Mouse (Mus musculus): Measurements from ENCODE around the gene Zc3h7b. TPM values are rescaled to one million over a fixed set of nuclear protein-coding genes. Genes with fewer than 3 reads are reported as not detected.

Gene Zc3h7b
- polyA plus RNA-seq (2017; shearing (Covaris generic)) = 4.2 TPM

DNA sequence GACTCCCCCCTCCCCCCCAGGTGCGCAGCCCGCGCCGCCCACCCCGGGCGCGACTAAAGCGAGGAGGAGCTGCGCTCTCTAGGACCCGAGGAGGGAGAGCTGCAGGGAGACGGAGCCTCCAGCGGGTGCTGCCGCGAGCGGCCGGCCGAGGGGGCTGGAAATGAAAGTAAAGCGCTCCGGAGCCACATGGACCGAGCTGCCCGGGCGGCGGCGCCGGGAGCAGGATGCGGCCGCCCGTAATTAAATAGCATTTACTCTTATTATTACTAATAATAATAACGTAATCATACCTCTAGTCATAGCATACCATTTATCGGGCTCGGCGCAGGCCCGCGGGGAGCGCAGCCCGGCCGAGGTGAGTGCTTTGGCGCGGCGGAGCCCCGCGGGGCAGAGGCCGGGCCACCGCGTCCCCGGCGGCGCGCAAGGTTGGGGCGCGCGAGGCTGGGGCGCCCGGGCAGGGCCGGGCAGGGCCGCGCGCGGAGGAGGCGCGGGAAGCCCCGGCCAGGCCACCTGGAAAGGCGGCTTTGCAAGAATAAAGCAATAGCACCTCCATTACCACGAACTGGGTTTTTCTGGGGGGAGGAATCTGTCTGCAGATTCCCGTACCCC, at the start of gene Zc3h7b, which contains the start of gene Rangap1:
Gene Zc3h7b, plus strand, starts transcription at position 66 of the 609 bp plus-strand sequence.
Gene Rangap1, minus strand, starts transcription at position 539 of the 609 bp plus-strand sequence.

DNA sequence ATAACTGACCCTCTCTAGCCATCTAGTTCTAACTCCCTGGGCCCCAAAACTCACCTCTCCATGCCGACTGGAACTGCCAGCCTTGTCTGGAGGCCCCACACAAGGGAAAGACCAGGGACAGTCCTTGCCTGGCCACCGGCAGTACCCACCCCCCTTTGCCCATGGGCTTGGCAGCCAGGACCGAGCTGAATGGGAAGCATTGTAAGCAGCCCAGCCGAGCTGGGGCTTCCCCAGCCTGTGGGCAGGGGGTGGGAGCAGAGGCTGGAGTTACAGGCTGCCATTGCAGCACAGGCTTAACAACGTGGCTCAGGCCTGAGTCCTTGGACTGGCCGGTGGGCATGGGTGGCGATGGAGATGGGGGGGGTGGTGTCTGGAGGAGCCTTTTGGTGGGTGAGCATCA, 47.7 kb upstream of the Zc3h7b start, which contains the start of gene Chadl:
Gene Chadl, minus strand, starts transcription at position 113 of the 400 bp plus-strand sequence.

DNA sequence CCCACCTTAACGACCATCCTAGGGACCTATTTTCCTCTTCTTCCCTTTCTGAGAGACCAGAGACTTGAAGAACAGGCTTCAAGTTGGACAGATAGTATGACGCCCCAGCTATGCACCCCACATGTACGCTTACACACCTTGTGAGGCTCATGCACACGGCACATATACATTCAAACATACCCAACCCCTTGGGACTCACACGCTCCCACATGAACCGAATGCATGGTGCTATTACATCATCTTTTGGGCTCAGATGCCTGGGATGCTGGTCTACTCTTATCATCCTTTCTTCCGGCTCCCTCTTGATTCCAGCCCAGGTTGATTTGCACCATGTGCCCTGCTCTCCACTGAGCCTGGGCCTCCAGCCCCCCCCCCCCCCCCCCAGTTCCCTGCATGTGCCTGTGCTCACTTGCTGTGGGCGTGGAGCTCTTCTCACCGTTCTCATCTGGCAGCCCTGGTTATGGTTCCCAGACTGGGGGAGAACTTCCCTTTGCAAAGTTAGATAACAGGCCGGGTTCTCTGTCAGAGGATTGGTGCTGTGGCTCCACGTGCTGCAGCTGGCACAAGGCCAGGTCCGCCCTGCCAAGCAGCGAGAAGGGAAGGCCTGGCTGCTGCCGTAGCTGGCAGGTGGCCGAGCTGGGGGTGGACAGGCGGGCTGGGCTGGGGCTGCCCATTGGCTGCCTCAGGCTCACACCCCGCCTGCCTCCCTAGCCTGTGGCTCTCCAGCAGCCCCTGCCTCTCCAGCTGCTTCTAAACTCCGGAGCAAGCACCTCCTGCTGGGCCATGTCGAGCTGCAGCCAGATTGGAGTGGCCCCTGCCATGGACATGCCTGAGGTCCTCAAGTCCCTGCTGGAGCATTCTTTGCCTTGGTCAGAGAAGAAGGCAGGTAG, 57.4 kb downstream of the Zc3h7b start, which contains the start of gene Tef:
Gene Tef, plus strand, starts transcription at position 421 of the 890 bp plus-strand sequence.

Other genes with a start within 250 kb of the Zc3h7b start
- gene Ep300, start 159.7 kb upstream of the Zc3h7b start, polyA plus RNA-seq (2017; shearing (Covaris generic)) = 54.2 TPM
- 28.1 TPM for gene L3mbtl2, start 81.2 kb upstream of the Zc3h7b start, polyA plus RNA-seq (2017; shearing (Covaris generic))
- 0.41 TPM for gene Chadl, start 47.8 kb upstream of the Zc3h7b start, polyA plus RNA-seq (2017; shearing (Covaris generic))
- 79.5 TPM for gene Rangap1, start 473 bp downstream of the Zc3h7b start, polyA plus RNA-seq (2017; shearing (Covaris generic))
- 30.5 TPM for gene Tef, start 57.4 kb downstream of the Zc3h7b start, polyA plus RNA-seq (2017; shearing (Covaris generic))
- gene Tob2, start 113.7 kb downstream of the Zc3h7b start, polyA plus RNA-seq (2017; shearing (Covaris generic)) = 235 TPM
- gene Phf5a, start 126.9 kb downstream of the Zc3h7b start, polyA plus RNA-seq (2017; shearing (Covaris generic)) = 76.0 TPM
- gene Aco2, start 127.3 kb downstream of the Zc3h7b start, polyA plus RNA-seq (2017; shearing (Covaris generic)) = 132 TPM
- 35.3 TPM for gene Polr3h, start 181.2 kb downstream of the Zc3h7b start, polyA plus RNA-seq (2017; shearing (Covaris generic))
- not detected for gene Csdc2, start 191.7 kb downstream of the Zc3h7b start, polyA plus RNA-seq (2017; shearing (Covaris generic))
- 11.2 TPM for gene Pmm1, start 215.9 kb downstream of the Zc3h7b start, polyA plus RNA-seq (2017; shearing (Covaris generic))
- gene 1700029P11Rik, start 235.5 kb downstream of the Zc3h7b start, polyA plus RNA-seq (2017; shearing (Covaris generic)) = not detected
- 50.4 TPM for gene Xrcc6, start 242.8 kb downstream of the Zc3h7b start, polyA plus RNA-seq (2017; shearing (Covaris generic))